Mouse (Mus musculus) liver, embryonic 14.5 days (tissue): Measurements from ENCODE around the gene Mex3a. TPM values are rescaled to one million over a fixed set of nuclear protein-coding genes. Genes with fewer than 3 reads are reported as not detected.

Experiments used
- ATAC-seq: fragments of 200-750 bp; cut with Nextera tagmentation; 2 replicates; pipeline ENCODE4 v1.8.0; 2017; ENCODE audit warnings: moderate number of reproducible peaks, mild to moderate bottlenecking, moderate library complexity; ENCODE audit not compliant: insufficient read depth
- DNase-seq, 3 experiments: peaks; one replicate each; pipeline ENCODE4 v3.0.0-alpha.2; 2012 to 2013; ENCODE audit warnings: low read depth in 3 of 3, low spot score in 3 of 3
- H3K27ac ChIP-seq: fragments of 300-500 bp; sonication (generic); 2 replicates; pipeline ENCODE4 v1.5.1; 2014; ENCODE audit warnings: moderate library complexity, mild to moderate bottlenecking, control low read depth, inconsistent platforms
- H3K27me3 ChIP-seq: fragments of 300-500 bp; sonication (generic); 2 replicates; pipeline ENCODE4 v1.6.1; 2014; ENCODE audit warnings: mild to moderate bottlenecking, low read length, moderate library complexity; ENCODE audit not compliant: control insufficient read depth, insufficient read depth
- H3K36me3 ChIP-seq: fragments of 300-500 bp; sonication (generic); replicated peaks from 2 replicates; pipeline ENCODE4 v1.6.1; 2014; ENCODE audit warnings: low read depth; ENCODE audit not compliant: control insufficient read depth, insufficient read depth
- H3K4me1 ChIP-seq, 2 experiments: fragments of 200-500 bp in 1 of 2; fragments of 300-500 bp in 1 of 2; sonication (generic) in 1 of 2; replicated peaks; 2 replicates each; pipeline ENCODE4 v1.6.1; 2012 to 2014; ENCODE audit warnings: antibody characterized with exemption in 1 of 2, inconsistent platforms in 1 of 2, low read length in 1 of 2; ENCODE audit not compliant: control insufficient read depth in 2 of 2, insufficient read depth in 2 of 2
- H3K4me2 ChIP-seq: fragments of 300-500 bp; sonication (generic); 2 replicates; pipeline ENCODE4 v1.6.1; 2014; ENCODE audit warnings: low read depth, mild to moderate bottlenecking, control low read depth, moderate library complexity
- H3K4me3 ChIP-seq, 2 experiments: fragments of 200-500 bp in 1 of 2; fragments of 300-500 bp in 1 of 2; sonication (generic) in 1 of 2; 2 replicates each; pipeline ENCODE4 v1.5.1; 2012 to 2014; ENCODE audit warnings: low read depth in 2 of 2, low read length in 2 of 2, mild to moderate bottlenecking in 2 of 2, control low read depth in 1 of 2, inconsistent platforms in 1 of 2, moderate library complexity in 1 of 2; ENCODE audit not compliant: insufficient read depth in 1 of 2
- H3K9ac ChIP-seq: fragments of 300-500 bp; sonication (generic); replicated peaks from 2 replicates; pipeline ENCODE4 v1.6.1; 2014; ENCODE audit warnings: mild to moderate bottlenecking, control low read depth, moderate library complexity
- H3K9me3 ChIP-seq: fragments of 300-500 bp; sonication (generic); 2 replicates; pipeline ENCODE4 v1.6.1; 2016; ENCODE audit warnings: low read length, mixed read lengths; ENCODE audit not compliant: control insufficient read depth
- CTCF ChIP-seq: IDR thresholded peaks from 2 replicates; pipeline ENCODE4 v1.5.1; 2016; ENCODE audit warnings: antibody characterized with exemption, low read depth, control low read depth
- EP300 ChIP-seq: IDR thresholded peaks from 2 replicates; pipeline ENCODE4 v1.6.1; 2016; ENCODE audit warnings: antibody characterized with exemption, low read depth
- WGBS: fragments of 180-500 bp; shearing (Covaris S2); extraction: QIAGEN DNeasy Blood & Tissue Kit; methylation state at CpG from one replicate; pipeline ENCODE4 v1.1.7; 2014; ENCODE audit not compliant: insufficient replicate concordance; 5-methylcytosine and 5-hydroxymethylcytosine counted together
- microRNA counts: library from miRNA; unstranded; fragments of <30 nt; microRNA quantifications from one replicate; lab custom pipeline; 2016
- microRNA-seq: library from miRNA; unstranded; fragments of <30 nt; microRNA quantifications from one replicate; pipeline ENCODE4, GENCODE M21; 2016
- polyA plus RNA-seq, 2 experiments: library from polyadenylated mRNA; depleted of rRNA in 1 of 2; stranded (reverse) in 1 of 2; unstranded in 1 of 2; fragments of >200 nt; fragmentation: Nextera tagmentation in 1 of 2; extraction: Ambion mirVana in 1 of 2; gene quantifications; 2 replicates each; pipeline versions ENCODE4 v1.2.1 to v1.2.3; 2012 to 2014

Gene Mex3a
- polyA plus RNA-seq, 2 experiments, result 0.74 to 1.1 TPM

GRCm38 (mm10) chr3:88579454-88580117 is 47.4 kb downstream of the Mex3a start:
- WGBS, result under 1% methylated on average over 34 of the region's 34 CpGs
- peak; percentile 83 for ATAC-seq

GRCm38 (mm10) chr3:88585769-88586168 is 53.6 kb downstream of the Mex3a start:
- no peaks in the 10 kb centered on the region for H3K9me3 ChIP-seq
- H3K36me3 ChIP-seq, result peaks cover 40% of the 10 kb centered on the region
- no peak overlapping the region for H3K4me3 ChIP-seq
- H3K27ac ChIP-seq, result no peak overlapping the region
- no peak for ATAC-seq
- H3K27me3 ChIP-seq, result no peaks in the 10 kb centered on the region
- no peak overlapping the region for H3K9ac ChIP-seq
- no peak for DNase-seq
- TF ChIP-seq EP300 (no peak), CTCF (no peak)
- H3K4me2 ChIP-seq, result no peak overlapping the region
- WGBS, result 89% methylated on average over 6 of the region's 6 CpGs
- H3K4me1 ChIP-seq, result peaks cover 0 to 3% of the 10 kb centered on the region in 2 experiments; a peak in 1 of 4 replicates

More at GRCm38 (mm10) chr3:88579454-88580117, 47.4 kb downstream of the Mex3a start:
- H3K27ac ChIP-seq, result peak overlapping the region; percentile 65
- H3K36me3 ChIP-seq, result peaks cover 11% of the 10 kb centered on the region
- H3K27me3 ChIP-seq, result no peaks in the 10 kb centered on the region
- DNase-seq, result peak; percentile 76 to 77 (median 76)
- peak overlapping the region; percentile 90 to 97 for H3K4me3 ChIP-seq
- H3K9ac ChIP-seq, result peak overlapping the region; percentile 95
- H3K4me1 ChIP-seq, result peaks cover 8 to 13% of the 10 kb centered on the region in 2 experiments; a peak in 3 of 4 replicates
- H3K4me2 ChIP-seq, result peak overlapping the region; percentile 86
- TF ChIP-seq EP300 (no peak), CTCF (no peak)
- H3K9me3 ChIP-seq, result no peaks in the 10 kb centered on the region

GRCm38 (mm10) chr3:88586640-88587039 is 54.4 kb downstream of the Mex3a start:
- H3K9ac ChIP-seq, result no peak overlapping the region
- H3K36me3 ChIP-seq, result peaks cover 36% of the 10 kb centered on the region
- no peak overlapping the region for H3K4me3 ChIP-seq
- no peaks in the 10 kb centered on the region for H3K27me3 ChIP-seq
- DNase-seq, result no peak
- WGBS, result 78% methylated on average over 5 of the region's 5 CpGs
- ATAC-seq, result no peak
- TF ChIP-seq EP300 (no peak), CTCF (no peak)
- no peaks in the 10 kb centered on the region for H3K9me3 ChIP-seq
- H3K27ac ChIP-seq, result no peak overlapping the region
- no peak overlapping the region for H3K4me2 ChIP-seq
- no peaks in the 10 kb centered on the region for H3K4me1 ChIP-seq

GRCm38 (mm10) chr3:88590246-88590645 is 58.1 kb downstream of the Mex3a start:
- Histone ChIP-seq H3K9ac (no peak overlapping the region), H3K4me3 (no peak overlapping the region), H3K27ac (no peak overlapping the region), H3K4me1 (peaks cover 0 to 13% of the 10 kb centered on the region in 2 experiments; a peak in 3 of 4 replicates), H3K36me3 (peaks cover 29% of the 10 kb centered on the region), H3K9me3 (no peaks in the 10 kb centered on the region), H3K4me2 (no peak overlapping the region), H3K27me3 (no peaks in the 10 kb centered on the region)
- ATAC-seq, result no peak
- DNase-seq, result no peak
- TF ChIP-seq CTCF (no peak), EP300 (no peak)
- WGBS, result 44% methylated on average over 5 of the region's 5 CpGs

MicroRNA genes within 50 kb of the gene (microRNA counts, 519-probe panel; counts per million panel counts)
- 69.9 counts per million for microRNA mmu-miR-1905 (lab: Ali Mortazavi, UCI)

Small RNA genes lying within 50 kb of the gene (microRNA-seq; reads per million reads assigned to microRNA genes)
- gene Mir1905, result not detected

Other genes starting within 250 kb of the Mex3a start
- not detected in 2 replicates for gene Gm38392, start 245.2 kb upstream of the Mex3a start, polyA plus RNA-seq (2012; rRNA removed)
- not detected in 2 replicates for gene Gm38392, start 245.2 kb upstream of the Mex3a start, polyA plus RNA-seq (2014; fragmentation: Nextera tagmentation; extraction: Ambion mirVana)
- 2.3 and 2.5 TPM in 2 replicates for gene Tsacc, start 235.4 kb upstream of the Mex3a start, polyA plus RNA-seq (2012; rRNA removed)
- 3.7 and 4.6 TPM in 2 replicates for gene Tsacc, start 235.4 kb upstream of the Mex3a start, polyA plus RNA-seq (2014; fragmentation: Nextera tagmentation; extraction: Ambion mirVana)
- gene Cct3, start 235.3 kb upstream of the Mex3a start, polyA plus RNA-seq (2012; rRNA removed), result 121 and 179 TPM in 2 replicates
- 269 and 292 TPM in 2 replicates for gene Cct3, start 235.3 kb upstream of the Mex3a start, polyA plus RNA-seq (2014; fragmentation: Nextera tagmentation; extraction: Ambion mirVana)
- 29.2 and 31.1 TPM in 2 replicates for gene Glmp, start 207.4 kb upstream of the Mex3a start, polyA plus RNA-seq (2012; rRNA removed)
- 51.6 and 52.4 TPM in 2 replicates for gene Glmp, start 207.4 kb upstream of the Mex3a start, polyA plus RNA-seq (2014; fragmentation: Nextera tagmentation; extraction: Ambion mirVana)
- gene Tmem79, start 196.2 kb upstream of the Mex3a start, polyA plus RNA-seq (2012; rRNA removed), result 0.70 and 0.92 TPM in 2 replicates
- gene Tmem79, start 196.2 kb upstream of the Mex3a start, polyA plus RNA-seq (2014; fragmentation: Nextera tagmentation; extraction: Ambion mirVana), result 0.92 and 1.0 TPM in 2 replicates
- gene Smg5, start 196.1 kb upstream of the Mex3a start, polyA plus RNA-seq (2012; rRNA removed), result 33.6 and 36.6 TPM in 2 replicates
- 18.8 and 23.7 TPM in 2 replicates for gene Smg5, start 196.1 kb upstream of the Mex3a start, polyA plus RNA-seq (2014; fragmentation: Nextera tagmentation; extraction: Ambion mirVana)
- gene Paqr6, start 167.8 kb upstream of the Mex3a start, polyA plus RNA-seq (2012; rRNA removed), result 7.8 and 8.7 TPM in 2 replicates
- 4.1 and 6.6 TPM in 2 replicates for gene Paqr6, start 167.8 kb upstream of the Mex3a start, polyA plus RNA-seq (2014; fragmentation: Nextera tagmentation; extraction: Ambion mirVana)
- 0.27 and 0.38 TPM in 2 replicates for gene Bglap3, start 159.7 kb upstream of the Mex3a start, polyA plus RNA-seq (2012; rRNA removed)
- gene Bglap3, start 159.7 kb upstream of the Mex3a start, polyA plus RNA-seq (2014; fragmentation: Nextera tagmentation; extraction: Ambion mirVana), result 0.29 and 0.38 TPM in 2 replicates
- gene Bglap2, start 153.7 kb upstream of the Mex3a start, polyA plus RNA-seq (2012; rRNA removed), result not detected in 2 replicates
- not detected in 2 replicates for gene Bglap2, start 153.7 kb upstream of the Mex3a start, polyA plus RNA-seq (2014; fragmentation: Nextera tagmentation; extraction: Ambion mirVana)
- gene Bglap, start 147.9 kb upstream of the Mex3a start, polyA plus RNA-seq (2012; rRNA removed), result not detected in 2 replicates
- gene Bglap, start 147.9 kb upstream of the Mex3a start, polyA plus RNA-seq (2014; fragmentation: Nextera tagmentation; extraction: Ambion mirVana), result not detected in 2 replicates
- 59.1 and 60.6 TPM in 2 replicates for gene Pmf1, start 122.1 kb upstream of the Mex3a start, polyA plus RNA-seq (2012; rRNA removed)
- gene Pmf1, start 122.1 kb upstream of the Mex3a start, polyA plus RNA-seq (2014; fragmentation: Nextera tagmentation; extraction: Ambion mirVana), result 73.8 and 81.2 TPM in 2 replicates
- 8.8 and 9.2 TPM in 2 replicates for gene Slc25a44, start 107.3 kb upstream of the Mex3a start, polyA plus RNA-seq (2012; rRNA removed)
- gene Slc25a44, start 107.3 kb upstream of the Mex3a start, polyA plus RNA-seq (2014; fragmentation: Nextera tagmentation; extraction: Ambion mirVana), result 9.9 and 11.7 TPM in 2 replicates
- gene Sema4a, start 71.2 kb upstream of the Mex3a start, polyA plus RNA-seq (2012; rRNA removed), result 12.7 and 17.8 TPM in 2 replicates
- gene Sema4a, start 71.2 kb upstream of the Mex3a start, polyA plus RNA-seq (2014; fragmentation: Nextera tagmentation; extraction: Ambion mirVana), result 9.1 and 10.5 TPM in 2 replicates
- gene Lmna, start 22.4 kb upstream of the Mex3a start, polyA plus RNA-seq (2012; rRNA removed), result 45.2 and 58.7 TPM in 2 replicates
- gene Lmna, start 22.4 kb upstream of the Mex3a start, polyA plus RNA-seq (2014; fragmentation: Nextera tagmentation; extraction: Ambion mirVana), result 115 and 132 TPM in 2 replicates
- gene Rab25, start 15.9 kb downstream of the Mex3a start, polyA plus RNA-seq (2012; rRNA removed), result 0.39 and 0.52 TPM in 2 replicates
- 0.25 TPM in 1 of 2 replicates, not detected in the other for gene Rab25, start 15.9 kb downstream of the Mex3a start, polyA plus RNA-seq (2014; fragmentation: Nextera tagmentation; extraction: Ambion mirVana)
- gene Lamtor2, start 20.7 kb downstream of the Mex3a start, polyA plus RNA-seq (2012; rRNA removed), result 63.1 and 73.1 TPM in 2 replicates
- gene Lamtor2, start 20.7 kb downstream of the Mex3a start, polyA plus RNA-seq (2014; fragmentation: Nextera tagmentation; extraction: Ambion mirVana), result 60.5 and 62.0 TPM in 2 replicates
- gene Ubqln4, start 21.4 kb downstream of the Mex3a start, polyA plus RNA-seq (2012; rRNA removed), result 22.7 and 27.2 TPM in 2 replicates
- 17.9 and 20.9 TPM in 2 replicates for gene Ubqln4, start 21.4 kb downstream of the Mex3a start, polyA plus RNA-seq (2014; fragmentation: Nextera tagmentation; extraction: Ambion mirVana)
- gene Ssr2, start 43.5 kb downstream of the Mex3a start, polyA plus RNA-seq (2012; rRNA removed), result 165 and 230 TPM in 2 replicates
- gene Ssr2, start 43.5 kb downstream of the Mex3a start, polyA plus RNA-seq (2014; fragmentation: Nextera tagmentation; extraction: Ambion mirVana), result 168 and 173 TPM in 2 replicates
- gene Arhgef2, start 73.6 kb downstream of the Mex3a start, polyA plus RNA-seq (2012; rRNA removed), result 8.5 and 8.9 TPM in 2 replicates
- gene Arhgef2, start 73.6 kb downstream of the Mex3a start, polyA plus RNA-seq (2014; fragmentation: Nextera tagmentation; extraction: Ambion mirVana), result 10.1 and 11.5 TPM in 2 replicates
- gene Rxfp4, start 120.7 kb downstream of the Mex3a start, polyA plus RNA-seq (2012; rRNA removed), result not detected in 2 replicates
- not detected in 2 replicates for gene Rxfp4, start 120.7 kb downstream of the Mex3a start, polyA plus RNA-seq (2014; fragmentation: Nextera tagmentation; extraction: Ambion mirVana)
- 24.2 and 29.4 TPM in 2 replicates for gene Khdc4, start 153.4 kb downstream of the Mex3a start, polyA plus RNA-seq (2012; rRNA removed)
- gene Khdc4, start 153.4 kb downstream of the Mex3a start, polyA plus RNA-seq (2014; fragmentation: Nextera tagmentation; extraction: Ambion mirVana), result 18.5 and 20.8 TPM in 2 replicates
- 15.8 and 20.3 TPM in 2 replicates for gene Rit1, start 184.4 kb downstream of the Mex3a start, polyA plus RNA-seq (2012; rRNA removed)
- 30.6 and 31.6 TPM in 2 replicates for gene Rit1, start 184.4 kb downstream of the Mex3a start, polyA plus RNA-seq (2014; fragmentation: Nextera tagmentation; extraction: Ambion mirVana)
- gene Syt11, start 242.8 kb downstream of the Mex3a start, polyA plus RNA-seq (2012; rRNA removed), result 0.35 and 0.55 TPM in 2 replicates
- gene Syt11, start 242.8 kb downstream of the Mex3a start, polyA plus RNA-seq (2014; fragmentation: Nextera tagmentation; extraction: Ambion mirVana), result 0.47 and 0.57 TPM in 2 replicates